Mouse (Mus musculus) CD4-positive helper T cell, adult 2 months (primary cell): ENCODE measurements around the gene Mapk12.

Source experiments
- DNase-seq: peaks from one replicate; pipeline ENCODE4 v3.0.0-alpha.2; 2012; ENCODE audit warnings: low read depth, missing footprints, low spot score

Mapk12 gene

DNA sequence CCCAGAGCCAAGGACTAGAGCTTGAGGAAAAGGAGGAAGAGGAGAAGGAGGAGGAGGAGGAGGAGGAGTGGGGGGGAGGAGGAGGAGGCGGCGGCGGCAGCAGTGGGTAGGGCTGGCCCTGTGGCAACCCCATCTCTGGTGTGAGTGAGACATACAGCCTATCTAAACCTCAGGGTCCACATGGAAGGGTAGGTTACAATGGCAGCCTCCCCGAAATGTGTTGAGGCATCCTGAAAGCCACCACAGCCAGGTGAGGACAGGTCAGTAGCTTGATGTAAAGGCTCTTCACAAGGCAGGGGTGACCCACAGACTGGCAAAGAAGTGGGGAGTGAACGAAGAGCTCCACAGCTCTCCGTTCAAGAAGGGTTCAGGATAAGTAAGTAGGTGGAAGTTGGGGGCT, 2.0 kb downstream of the Mapk12 start:
- DNase-seq, result no peak

DNA sequence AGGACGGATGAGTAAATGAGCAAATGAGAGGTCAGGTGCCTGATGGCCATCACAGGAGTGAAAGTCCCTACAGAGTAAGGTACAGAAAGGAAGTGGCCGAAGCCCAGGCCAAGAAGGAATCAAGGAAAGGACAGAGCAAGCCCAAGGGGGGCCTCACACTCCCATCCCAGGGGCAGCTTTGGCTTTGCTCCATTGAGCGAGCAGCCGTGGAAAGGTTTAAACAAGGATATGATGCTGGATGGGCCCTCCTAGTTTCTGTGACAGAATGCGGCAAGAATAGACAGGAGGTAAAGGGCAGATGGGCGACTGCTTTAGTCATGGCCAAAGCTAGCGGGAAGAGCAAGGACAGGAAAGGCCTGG, 2.5 kb downstream of the Mapk12 start:
- DNase-seq, result no peak

DNA sequence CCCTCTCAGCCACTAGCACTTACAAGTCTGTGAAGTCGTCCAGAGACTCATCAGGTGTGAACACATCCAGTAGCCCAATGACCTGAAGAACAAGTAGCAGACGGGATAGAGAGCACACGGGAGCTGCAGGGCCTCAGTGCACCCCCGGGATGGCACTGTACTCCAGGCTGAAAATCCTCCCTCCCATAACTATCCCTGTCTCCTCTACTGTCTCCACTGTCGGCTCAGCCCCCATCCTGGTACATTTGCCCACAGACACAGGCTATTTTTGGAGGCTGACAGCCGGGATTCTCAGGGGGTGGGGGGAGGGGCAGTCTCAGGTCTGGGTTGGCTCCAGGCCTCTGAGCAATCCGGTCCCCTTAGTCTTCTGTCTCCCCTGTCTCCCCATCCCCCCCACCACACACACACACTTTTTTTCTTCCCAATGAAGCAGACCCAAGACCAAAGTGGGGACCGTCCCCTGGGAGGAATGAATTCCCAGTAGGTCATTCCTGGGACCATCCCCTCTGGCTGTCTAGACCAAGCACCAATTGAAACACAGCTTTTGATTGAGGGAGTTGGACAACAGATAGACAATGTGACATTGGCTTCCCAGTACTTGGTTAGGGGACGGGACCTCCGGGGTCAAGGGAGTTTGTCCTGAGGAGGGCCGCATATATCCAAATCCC, 3.0 kb downstream of the Mapk12 start:
- DNase-seq, result no peak

DNA sequence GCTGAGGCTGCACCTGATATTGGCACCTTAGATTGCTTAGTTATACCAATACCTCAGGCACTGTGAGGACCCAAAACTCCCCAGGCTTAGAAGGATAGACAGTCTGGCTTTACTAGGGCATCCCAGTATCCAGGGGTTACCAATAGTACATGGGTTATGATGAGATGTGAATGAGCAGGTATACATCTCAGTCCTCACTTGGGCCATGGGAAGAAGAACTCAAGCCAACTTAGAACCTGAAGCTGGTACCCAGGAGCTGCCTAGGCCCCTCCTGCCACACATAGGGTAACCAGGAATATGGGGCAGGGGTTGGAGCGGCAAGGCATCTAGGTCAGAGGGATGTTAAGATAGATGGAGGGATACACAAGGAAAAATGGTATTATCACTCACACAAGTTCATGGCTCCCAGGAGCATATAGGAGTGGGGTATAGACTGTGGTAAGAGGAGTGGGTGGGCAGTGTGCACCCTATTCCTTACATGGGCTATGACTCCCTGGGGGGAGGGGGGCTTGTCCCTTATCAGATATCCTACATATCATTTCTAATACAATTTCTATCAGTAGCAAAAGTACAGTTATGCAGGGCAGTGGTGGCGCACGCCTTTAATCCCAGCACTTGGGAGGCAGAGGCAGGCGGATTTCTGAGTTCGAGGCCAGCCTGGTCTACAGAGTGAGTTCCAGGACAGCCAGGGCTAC, 3.9 kb downstream of the Mapk12 start:
- DNase-seq, result no peak

DNA sequence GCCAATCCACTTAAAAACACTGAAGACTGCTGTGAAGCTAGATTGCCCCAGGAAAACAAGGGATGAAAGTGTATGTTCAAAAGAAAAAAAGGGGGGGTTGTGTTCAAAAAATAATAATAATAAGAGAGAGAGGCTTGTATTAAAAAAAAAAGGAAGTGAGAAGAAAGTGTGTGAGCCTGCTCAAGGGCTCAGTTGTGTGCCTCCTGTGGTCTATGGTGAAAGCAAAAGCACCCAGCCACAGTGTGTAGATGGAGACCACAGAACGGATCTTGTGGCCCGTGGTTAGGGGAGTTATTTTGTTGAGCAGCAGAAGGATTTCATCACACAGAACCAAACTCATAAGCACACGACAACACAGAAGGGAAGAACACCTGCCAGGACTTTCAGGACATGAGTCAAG, 9.2 kb downstream of the Mapk12 start:
- DNase-seq, result peak; percentile 89

DNA sequence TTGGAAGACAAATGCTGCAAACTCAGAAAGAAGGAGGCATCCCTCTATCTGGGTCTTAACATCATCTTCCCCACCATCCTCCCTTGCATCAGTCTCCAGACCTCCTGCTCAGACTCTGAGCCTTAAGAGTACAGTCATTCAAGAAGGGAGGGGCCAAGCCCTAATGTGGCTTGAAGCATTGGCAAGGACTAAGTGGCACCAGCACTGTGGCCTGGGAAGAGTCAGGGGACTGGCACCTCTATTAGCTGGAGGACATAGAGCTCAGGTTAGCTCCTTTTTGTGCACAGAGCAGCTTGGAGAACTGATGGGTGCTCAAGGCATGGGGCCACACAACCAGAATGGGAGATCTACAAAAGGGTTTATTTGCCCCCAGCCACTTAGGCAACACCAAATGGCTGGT, 10.3 kb downstream of the Mapk12 start:
- DNase-seq, result no peak

GRCm38 (mm10) chr15:89128382-89129350, 11.8 kb downstream of the Mapk12 start, which contains the start of gene Hdac10:
TSS of gene Hdac10 (minus strand) at chr15:89128700.
- peak; percentile 84 for DNase-seq

DNA sequence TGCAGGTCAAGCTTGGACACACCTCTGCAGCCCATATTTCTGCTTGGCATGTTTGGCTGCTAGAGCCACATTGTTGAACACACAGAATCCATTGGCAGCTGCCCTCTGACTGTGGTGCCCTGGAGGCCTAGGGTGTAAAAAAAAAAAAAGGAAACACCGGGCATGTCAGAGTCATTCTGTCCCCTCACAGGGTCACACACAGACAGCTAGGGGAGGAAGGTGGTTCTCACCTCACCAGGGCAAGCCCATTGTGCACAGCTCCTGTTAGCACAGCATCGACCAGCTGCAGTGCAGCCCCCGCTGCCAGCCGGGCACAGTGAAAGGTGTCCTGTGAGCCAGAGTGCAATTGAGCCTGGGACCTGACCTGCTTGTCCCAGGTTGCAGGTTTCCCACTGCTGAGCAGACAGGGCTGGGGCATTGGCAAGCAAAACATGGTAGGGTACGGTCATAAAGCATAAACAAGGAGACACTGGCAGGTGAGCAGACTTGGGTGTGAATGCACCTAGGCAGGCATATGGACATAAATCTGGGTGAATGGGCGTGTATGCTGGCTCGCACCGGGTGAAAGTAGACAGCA, 13.1 kb downstream of the Mapk12 start:
- DNase-seq, result no peak

DNA sequence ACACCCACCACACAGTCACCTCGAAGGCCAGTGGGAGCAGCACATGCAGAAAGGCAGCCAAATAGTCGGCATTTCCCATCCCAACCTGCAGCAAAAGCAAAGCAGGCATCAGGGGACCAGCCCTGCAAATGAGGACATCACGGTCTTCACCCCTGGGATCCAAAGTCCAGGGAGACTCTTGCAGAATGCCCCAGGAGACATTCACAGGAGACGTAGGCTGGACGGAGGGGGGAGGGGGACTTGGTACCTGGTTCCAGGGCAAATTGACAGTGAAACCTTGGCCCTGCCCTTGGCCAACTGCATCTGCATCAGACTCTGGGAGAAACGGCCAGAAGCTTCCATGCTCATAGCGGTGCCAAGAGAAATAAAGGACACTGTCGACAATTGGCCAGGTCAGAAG, 13.9 kb downstream of the Mapk12 start:
- no peak for DNase-seq

GRCm38 (mm10) chr15:89125351-89125750, 15.2 kb downstream of the Mapk12 start:
- DNase-seq, result no peak

DNA sequence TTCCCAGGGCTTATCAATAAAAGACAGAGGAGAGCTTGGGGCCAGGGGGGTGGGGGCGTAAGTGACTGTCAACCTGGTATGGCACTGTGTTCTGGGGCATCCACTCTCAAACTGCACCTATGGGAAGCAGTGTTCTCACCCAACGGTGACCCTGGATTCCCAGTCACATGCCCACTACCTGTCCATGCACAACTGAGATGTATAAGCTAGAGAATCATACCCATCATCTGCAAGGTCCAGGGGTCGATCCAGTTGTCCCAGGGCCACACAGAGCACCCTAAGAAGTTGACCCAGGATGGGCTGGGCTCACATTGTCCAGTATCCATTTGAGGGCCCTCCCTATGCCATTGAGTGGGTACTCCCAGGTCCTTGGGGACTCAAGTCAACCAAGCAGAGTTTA, 16.2 kb downstream of the Mapk12 start:
- DNase-seq, result no peak

DNA sequence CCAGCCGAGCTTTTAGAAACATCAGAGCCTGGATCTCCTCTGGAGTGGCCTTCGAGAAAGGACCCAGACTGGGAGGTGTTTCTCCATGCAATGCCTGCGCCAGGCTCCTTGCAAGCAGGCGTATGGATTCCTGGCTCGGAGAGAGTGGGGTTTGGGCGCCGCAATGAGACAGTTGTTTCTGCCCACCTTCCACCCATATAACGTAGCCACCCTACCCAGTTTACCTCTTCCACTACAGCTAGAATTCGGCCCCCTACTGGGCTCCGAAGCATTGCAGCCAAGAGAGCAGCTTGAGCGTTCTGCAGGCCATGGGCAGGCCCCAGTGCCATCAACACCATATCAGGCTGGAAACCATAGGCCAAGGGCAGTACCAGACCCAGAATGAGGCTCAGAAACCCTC, 16.9 kb downstream of the Mapk12 start:
- no peak for DNase-seq

- DNase-seq, result peak; percentile 94
These were observed 17.7 kb downstream of the Mapk12 start, which contains the start of gene Tubgcp6 for GRCm38 (mm10) chr15:89122649-89123366. TSS of gene Tubgcp6 (minus strand) at chr15:89123112.

GRCm38 (mm10) chr15:89118007-89118406, 22.5 kb downstream of the Mapk12 start:
- DNase-seq, result peak; percentile 64

DNA sequence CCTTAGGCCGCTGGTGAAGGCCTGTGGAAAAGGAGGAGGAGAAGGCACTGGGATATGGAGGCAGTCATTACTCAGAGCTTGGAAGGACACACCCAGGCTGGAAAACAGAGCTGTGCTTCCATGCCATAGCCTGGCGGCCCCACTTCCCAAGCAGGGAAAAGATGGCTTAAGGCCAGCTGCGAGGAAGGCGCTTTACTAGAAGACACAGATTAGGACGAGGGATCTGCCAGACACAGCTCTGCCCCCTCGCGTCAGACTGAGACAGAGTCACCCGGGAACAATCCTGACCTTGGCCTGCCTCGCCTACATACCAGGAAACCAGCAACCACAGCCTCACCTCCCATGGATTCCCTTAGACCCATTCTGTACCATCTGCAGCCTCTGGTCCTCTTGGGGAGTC, 30.4 kb downstream of the Mapk12 start:
- DNase-seq, result no peak

DNA sequence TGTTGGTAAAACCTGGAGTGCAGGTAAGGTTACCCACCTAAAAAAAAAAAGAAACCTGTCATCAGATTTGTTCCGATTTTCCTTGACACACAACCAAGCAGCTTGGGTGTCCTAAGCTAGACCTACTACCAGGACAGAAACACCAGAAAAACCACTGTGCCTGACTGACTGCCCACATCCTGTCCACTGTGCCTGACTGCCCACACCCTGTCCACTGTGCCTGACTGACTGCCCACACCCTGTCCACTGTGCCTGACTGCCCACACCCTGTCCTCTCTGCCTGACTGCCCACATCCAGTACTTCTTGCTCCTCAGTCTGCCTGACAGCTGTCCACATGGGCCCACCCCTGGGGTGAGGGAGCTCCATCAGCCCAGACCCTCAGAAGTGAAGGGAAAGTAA, 33.5 kb downstream of the Mapk12 start:
- no peak for DNase-seq

GRCm38 (mm10) chr15:89106073-89106472, 34.4 kb downstream of the Mapk12 start:
- no peak for DNase-seq

DNA sequence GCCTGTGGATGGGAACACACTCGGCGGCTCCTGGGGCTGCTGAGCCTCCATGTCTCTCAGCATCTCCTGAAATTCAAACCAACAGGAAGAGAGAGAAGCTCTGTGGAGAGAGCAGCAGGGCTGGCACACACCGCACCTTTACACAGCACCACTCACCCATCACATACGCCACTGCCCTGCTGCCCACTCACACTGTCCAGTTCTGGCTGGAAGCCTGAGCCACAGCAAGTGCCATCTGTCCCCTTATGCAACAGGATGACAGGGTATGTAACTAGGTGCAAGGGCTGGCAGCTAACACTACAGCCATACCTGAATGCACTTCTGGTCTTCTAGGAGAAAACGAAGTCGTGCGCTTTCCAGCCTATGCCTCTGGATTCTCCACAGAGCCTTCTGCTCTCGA, 36.1 kb downstream of the Mapk12 start:
- no peak for DNase-seq

DNA sequence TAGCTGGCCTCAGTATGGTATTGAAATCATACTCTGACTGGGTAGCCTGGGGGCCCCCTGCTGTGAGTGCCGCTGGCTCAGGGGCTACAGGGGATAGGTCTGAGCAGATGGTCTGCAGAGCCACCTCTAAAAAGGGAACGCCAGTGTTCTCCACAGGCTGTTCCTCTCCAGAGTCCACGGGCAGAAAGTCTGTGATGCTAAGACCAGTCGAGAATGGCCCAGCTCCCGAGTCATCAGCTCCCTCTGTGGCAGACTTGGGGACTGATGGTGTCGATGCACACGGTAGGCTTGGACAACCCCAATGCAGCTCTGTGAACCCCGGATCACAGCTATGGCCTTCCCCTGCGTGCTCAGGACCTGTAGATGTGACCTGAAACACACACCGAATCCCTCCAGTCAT, 36.6 kb downstream of the Mapk12 start:
- no peak for DNase-seq

- DNase-seq, result no peak
These were observed 37.9 kb downstream of the Mapk12 start for GRCm38 (mm10) chr15:89102646-89103045.

- DNase-seq, result no peak
These were observed 39.7 kb downstream of the Mapk12 start for GRCm38 (mm10) chr15:89100823-89101222.
